Mouse (Mus musculus) ES-E14 (cell line): ENCODE data around the gene Eral1. TPM values are rescaled to one million over a fixed set of nuclear protein-coding genes. Genes with fewer than 3 reads are reported as not detected.
"Not testable (repeated sequence)": the region's sequence is repeated elsewhere in the genome, so short reads cannot be mapped to it uniquely, and the experiment has no call there.

ENCODE experiments used
- DNase-seq: peaks from one replicate; pipeline ENCODE4 v3.0.0-alpha.2; 2013; ENCODE audit warnings: low read depth, low spot score
- H3K27ac ChIP-seq: 2 replicates; pipeline ENCODE4 v1.5.1; 2012; ENCODE audit warnings: low read depth, mild to moderate bottlenecking, low read length, moderate library complexity, mixed read lengths; ENCODE audit not compliant: poor library complexity, insufficient read depth, severe bottlenecking
- H3K36me3 ChIP-seq: 2 replicates; pipeline ENCODE4 v1.6.1; 2012; ENCODE audit warnings: mild to moderate bottlenecking, low read length, moderate library complexity, mixed read lengths; ENCODE audit not compliant: control insufficient read depth, poor library complexity, insufficient read depth, severe bottlenecking
- H3K4me1 ChIP-seq, 2 experiments: fragments of 150-350 bp in 1 of 2; sonication (generic) in 1 of 2; 2 replicates each; pipeline ENCODE4 v1.6.1; 2012; ENCODE audit warnings: low read length in 2 of 2, mild to moderate bottlenecking in 1 of 2, mixed read lengths in 1 of 2; ENCODE audit not compliant: control insufficient read depth in 2 of 2, insufficient read depth in 2 of 2, poor library complexity in 1 of 2
- H3K4me3 ChIP-seq, 2 experiments: fragments of 150-350 bp in 1 of 2; sonication (generic) in 1 of 2; 2 replicates each; pipeline ENCODE4 v1.5.1; 2012; ENCODE audit warnings: low read length in 2 of 2, low read depth in 1 of 2, mild to moderate bottlenecking in 1 of 2, mixed read lengths in 1 of 2; ENCODE audit not compliant: insufficient read depth in 1 of 2, poor library complexity in 1 of 2, severe bottlenecking in 1 of 2
- H3K9ac ChIP-seq: 2 replicates; pipeline ENCODE4 v1.6.1; 2012; ENCODE audit warnings: low read depth, mild to moderate bottlenecking, low read length, mixed read lengths; ENCODE audit not compliant: poor library complexity, insufficient read depth, severe bottlenecking
- H3K9me3 ChIP-seq: fragments of 150-350 bp; sonication (generic); 2 replicates; pipeline ENCODE4 v1.6.1; 2012; ENCODE audit warnings: low read depth, mild to moderate bottlenecking, low read length; ENCODE audit not compliant: control insufficient read depth, insufficient read depth
- CHD2 ChIP-seq: IDR thresholded peaks from 2 replicates; pipeline ENCODE4 v1.6.1; 2014; ENCODE audit warnings: mild to moderate bottlenecking, low read depth, low read length, inconsistent platforms
- HCFC1 ChIP-seq: IDR thresholded peaks from 2 replicates; pipeline ENCODE4 v1.6.1; 2012; ENCODE audit warnings: low read length, inconsistent platforms, borderline replicate concordance; ENCODE audit not compliant: insufficient read depth
- MAFK ChIP-seq: IDR thresholded peaks from 2 replicates; pipeline ENCODE4 v1.6.1; 2014; ENCODE audit warnings: mild to moderate bottlenecking, low read depth, low read length, inconsistent platforms; ENCODE audit not compliant: insufficient read depth
- ZC3H11A ChIP-seq: IDR thresholded peaks from 2 replicates; pipeline ENCODE4 v1.6.1; 2012; ENCODE audit warnings: low read depth, mild to moderate bottlenecking, inconsistent platforms, low read length, borderline replicate concordance
- ZNF384 ChIP-seq: IDR thresholded peaks from 2 replicates; pipeline ENCODE4 v1.6.1; 2012; ENCODE audit warnings: low read depth, low read length, inconsistent platforms
- in situ Hi-C, 2 experiments: fragments of 600-800 bp; cut with MboI; formaldehyde crosslinking; loops; one replicate each; pipeline ENCODE4 v1.15.1; 2025; ENCODE audit warnings: low sequenced_read_pairs in 2 of 2, inconsistent platforms in 1 of 2; ENCODE audit not compliant: unreplicated experiment in 2 of 2
- total RNA-seq: library from RNA; depleted of rRNA; stranded (reverse); fragments of 300-350 nt; gene quantifications from 2 replicates; pipeline ENCODE4 v1.2.3, GENCODE M21; 2012

The Eral1 gene
- total RNA-seq, 1 experiment = 29.6 TPM

GRCm38 (mm10) chr11:78059833-78060757 lies 20.1 kb downstream of the Eral1 start:
- Histone ChIP-seq H3K4me3 (no peak overlapping the region), H3K27ac (no peak overlapping the region), H3K36me3 (peaks cover 18% of the 10 kb centered on the region), H3K9me3 (no peaks in the 10 kb centered on the region), H3K9ac (no peak overlapping the region), H3K4me1 (peaks cover 0 to 2% of the 10 kb centered on the region in 2 experiments; a peak in 1 of 4 replicates)
- in situ Hi-C loops = no loop called here
- TF ChIP-seq HCFC1 = no peak
- no peak for TF ChIP-seq MAFK
- TF ChIP-seq ZC3H11A = peak; percentile 56
- no peak for TF ChIP-seq ZNF384
- TF ChIP-seq CHD2 = no peak
- peak; percentile 26 for DNase-seq

- TF ChIP-seq ZC3H11A = no peak
- no peak for TF ChIP-seq ZNF384
- TF ChIP-seq HCFC1 = no peak
- TF ChIP-seq MAFK = no peak
- TF ChIP-seq CHD2 = no peak
- H3K36me3 ChIP-seq = peaks cover 18% of the 10 kb centered on the region
- no peak overlapping the region; the same call in 1 of the 2 replicates for H3K9ac ChIP-seq
- DNase-seq = no peak
- in situ Hi-C loops = no loop called here
- peak overlapping the region in 1 of 2 experiments; percentile 18; a peak in 1 of 4 replicates for H3K4me3 ChIP-seq
- H3K9me3 ChIP-seq = no peaks in the 10 kb centered on the region
- H3K27ac ChIP-seq = no peak overlapping the region
- peaks cover 0 to 5% of the 10 kb centered on the region in 2 experiments; a peak in 1 of 4 replicates for H3K4me1 ChIP-seq
These were observed 23.2 kb downstream of the Eral1 start for GRCm38 (mm10) chr11:78056946-78057345.

GRCm38 (mm10) chr11:78053078-78053477 lies 27.1 kb downstream of the Eral1 start:
- no peak for DNase-seq
- no peak for TF ChIP-seq MAFK
- TF ChIP-seq CHD2 = no peak
- TF ChIP-seq ZNF384 = no peak
- TF ChIP-seq ZC3H11A = no peak
- TF ChIP-seq HCFC1 = no peak
- H3K36me3 ChIP-seq = peaks cover 5% of the 10 kb centered on the region; the same call in 1 of the 2 replicates
- H3K4me1 ChIP-seq = peaks cover 0 to 6% of the 10 kb centered on the region in 2 experiments; a peak in 1 of 4 replicates
- H3K9ac ChIP-seq = no peak overlapping the region
- H3K4me3 ChIP-seq = no peak overlapping the region
- in situ Hi-C loops = no loop called here
- H3K9me3 ChIP-seq = no peaks in the 10 kb centered on the region
- H3K27ac ChIP-seq = no peak overlapping the region

- H3K4me1 ChIP-seq, H3K9me3 ChIP-seq, in situ Hi-C loops, H3K4me3 ChIP-seq, H3K9ac ChIP-seq, DNase-seq, H3K36me3 ChIP-seq, H3K27ac ChIP-seq: not testable (repeated sequence)
These were observed 31.5 kb downstream of the Eral1 start for GRCm38 (mm10) chr11:78048637-78049036.

GRCm38 (mm10) chr11:78044758-78045251 lies 35.4 kb downstream of the Eral1 start:
- TF ChIP-seq HCFC1 (no peak), ZNF384 (no peak), CHD2 (no peak), MAFK (no peak), ZC3H11A (no peak)
- no peak overlapping the region for H3K9ac ChIP-seq
- H3K27ac ChIP-seq = no peak overlapping the region
- H3K4me3 ChIP-seq = no peak overlapping the region
- in situ Hi-C loops = no loop called here
- H3K36me3 ChIP-seq = no peaks in the 10 kb centered on the region
- H3K4me1 ChIP-seq = peaks cover 0 to 5% of the 10 kb centered on the region in 2 experiments; a peak in 1 of 4 replicates
- no peaks in the 10 kb centered on the region for H3K9me3 ChIP-seq
- DNase-seq = no peak
